Mouse (Mus musculus) liver, embryonic 11.5 days (tissue): ENCODE measurements around the gene Cct3. TPM values are rescaled to one million over a fixed set of nuclear protein-coding genes. Genes with fewer than 3 reads are reported as not detected.
A peak's percentile ranks its signal among the peaks of the same experiment; 100 is the strongest.

Experiments
- ATAC-seq: fragments of 200-750 bp; cut with Nextera tagmentation; replicated peaks from 2 replicates; pipeline ENCODE4 v1.8.0; 2017; ENCODE audit warnings: moderate number of reproducible peaks, mild to moderate bottlenecking, moderate TSS enrichment, moderate library complexity; ENCODE audit not compliant: low FRiP score
- DNase-seq: peaks from one replicate; pipeline ENCODE4 v3.0.0-alpha.2; 2017; ENCODE audit warnings: low spot score
- H3K27ac ChIP-seq: fragments of 300-500 bp; sonication (generic); 2 replicates; pipeline ENCODE4 v1.5.1; 2014; ENCODE audit warnings: mild to moderate bottlenecking, low read depth, low read length, control low read depth
- H3K27me3 ChIP-seq: fragments of 300-500 bp; sonication (generic); replicated peaks from 2 replicates; pipeline ENCODE4 v1.6.1; 2014; ENCODE audit warnings: low read length, mixed read lengths; ENCODE audit not compliant: control insufficient read depth, insufficient read depth
- H3K36me3 ChIP-seq: fragments of 300-500 bp; sonication (generic); 2 replicates; pipeline ENCODE4 v1.6.1; 2014; ENCODE audit warnings: mild to moderate bottlenecking, low read length, moderate library complexity, mixed read lengths; ENCODE audit not compliant: control insufficient read depth, insufficient read depth
- H3K4me1 ChIP-seq: fragments of 300-500 bp; sonication (generic); replicated peaks from 2 replicates; pipeline ENCODE4 v1.6.1; 2014; ENCODE audit warnings: low read length, mixed read lengths; ENCODE audit not compliant: control insufficient read depth, insufficient read depth
- H3K4me2 ChIP-seq: fragments of 300-500 bp; sonication (generic); 2 replicates; pipeline ENCODE4 v1.6.1; 2014; ENCODE audit warnings: mild to moderate bottlenecking, control low read depth, moderate library complexity
- H3K4me3 ChIP-seq: fragments of 300-500 bp; sonication (generic); 2 replicates; pipeline ENCODE4 v1.5.1; 2014; ENCODE audit warnings: low read depth, low read length, control low read depth
- H3K9ac ChIP-seq: fragments of 300-500 bp; sonication (generic); 2 replicates; pipeline ENCODE4 v1.6.1; 2014; ENCODE audit warnings: low read depth, low read length, control low read depth
- H3K9me3 ChIP-seq: fragments of 300-500 bp; sonication (generic); 2 replicates; pipeline ENCODE4 v1.6.1; 2016; ENCODE audit warnings: low read length, inconsistent platforms, mixed read lengths; ENCODE audit not compliant: control insufficient read depth
- WGBS: fragments of 180-500 bp; shearing (Covaris S2); extraction: QIAGEN DNeasy Blood & Tissue Kit; methylation state at CpG from one replicate; pipeline ENCODE4 v1.1.7; 2014; 5-methylcytosine and 5-hydroxymethylcytosine counted together
- polyA plus RNA-seq: library from polyadenylated mRNA; unstranded; fragments of >200 nt; fragmentation: Nextera tagmentation; extraction: Ambion mirVana; gene quantifications from 2 replicates; pipeline ENCODE4 v1.2.1, GENCODE M21; 2014

Cct3 gene
- polyA plus RNA-seq, 1 experiment from 2014 or later, result 694 TPM

GRCm38 (mm10) chr3:88299172-88299571 lies 2.3 kb downstream of the Cct3 start:
- 45% methylated on average over 1 of the region's 1 CpGs for WGBS
- H3K27me3 ChIP-seq, result no peaks in the 10 kb centered on the region
- H3K36me3 ChIP-seq, result peaks cover 41% of the 10 kb centered on the region
- ATAC-seq (no peak), DNase-seq (no peak)
- no peak overlapping the region for H3K27ac ChIP-seq
- peak overlapping the region; percentile 81; the same call in 1 of the 2 replicates for H3K4me3 ChIP-seq
- H3K9ac ChIP-seq, result no peak overlapping the region
- no peaks in the 10 kb centered on the region for H3K9me3 ChIP-seq
- H3K4me2 ChIP-seq, result peak overlapping the region; percentile 80
- H3K4me1 ChIP-seq, result peaks cover 17% of the 10 kb centered on the region

- peaks cover 28% of the 10 kb centered on the region for H3K36me3 ChIP-seq
- ATAC-seq, result peak; percentile 83
These were observed 28.1 kb downstream of the Cct3 start, which contains the start of gene Glmp for GRCm38 (mm10) chr3:88324951-88325405. Gene Glmp, plus strand, starts transcription at chr3:88325023.

GRCm38 (mm10) chr3:88328956-88329355 lies 32.0 kb downstream of the Cct3 start:
- no peak overlapping the region for H3K4me3 ChIP-seq
- 75% methylated on average over 5 of the region's 5 CpGs for WGBS
- no peak overlapping the region for H3K4me2 ChIP-seq
- DNase-seq, result no peak
- H3K27me3 ChIP-seq, result no peaks in the 10 kb centered on the region
- H3K9ac ChIP-seq, result no peak overlapping the region
- H3K9me3 ChIP-seq, result no peaks in the 10 kb centered on the region
- peaks cover 3% of the 10 kb centered on the region; the same call in 1 of the 2 replicates for H3K36me3 ChIP-seq
- H3K27ac ChIP-seq, result no peak overlapping the region
- H3K4me1 ChIP-seq, result peaks cover 10% of the 10 kb centered on the region
- ATAC-seq, result no peak

More at GRCm38 (mm10) chr3:88324951-88325405, 28.1 kb downstream of the Cct3 start, which contains the start of gene Glmp:
- Histone ChIP-seq H3K4me2 (peak within 1 kb of the TSS; percentile 86), H3K27ac (peak within 1 kb of the TSS; percentile 2; the same call in 1 of the 2 replicates), H3K9me3 (no peaks in the 10 kb centered on the region), H3K9ac (peak within 1 kb of the TSS; percentile 61), H3K27me3 (no peaks in the 10 kb centered on the region), H3K4me3 (peak within 1 kb of the TSS; percentile 69), H3K4me1 (peaks cover 7% of the 10 kb centered on the region)
- DNase-seq, result peak; percentile 62
- WGBS, result 3% methylated on average over 10 of the region's 10 CpGs

- H3K4me2 ChIP-seq, result no peak overlapping the region
- H3K27me3 ChIP-seq, result no peaks in the 10 kb centered on the region
- peaks cover 14% of the 10 kb centered on the region for H3K4me1 ChIP-seq
- WGBS, result 14% methylated on average over 2 of the region's 2 CpGs
- peaks cover 5% of the 10 kb centered on the region for H3K36me3 ChIP-seq
- DNase-seq (no peak), ATAC-seq (no peak)
- H3K9ac ChIP-seq, result no peak overlapping the region
- no peaks in the 10 kb centered on the region for H3K9me3 ChIP-seq
- H3K27ac ChIP-seq, result no peak overlapping the region
- no peak overlapping the region for H3K4me3 ChIP-seq
These were observed 34.4 kb downstream of the Cct3 start for GRCm38 (mm10) chr3:88331282-88331681.

GRCm38 (mm10) chr3:88334029-88334658 lies 37.2 kb downstream of the Cct3 start:
- no peaks in the 10 kb centered on the region for H3K27me3 ChIP-seq
- peak overlapping the region; percentile 86 for H3K4me3 ChIP-seq
- 0 out of 2 replicates have a peak, but pooled peaks have one; percentile 13 for ATAC-seq
- no peak overlapping the region for H3K27ac ChIP-seq
- H3K36me3 ChIP-seq, result peaks cover 2% of the 10 kb centered on the region; the same call in 1 of the 2 replicates
- 50% methylated on average over 12 of the region's 12 CpGs for WGBS
- DNase-seq, result peak; percentile 43
- H3K4me2 ChIP-seq, result peak overlapping the region; percentile 83
- no peaks in the 10 kb centered on the region for H3K9me3 ChIP-seq
- H3K4me1 ChIP-seq, result peaks cover 34% of the 10 kb centered on the region
- H3K9ac ChIP-seq, result peak overlapping the region; percentile 95; the same call in 1 of the 2 replicates

- DNase-seq (no peak), ATAC-seq (no peak)
- peak overlapping the region; percentile 97 for H3K27ac ChIP-seq
- H3K4me3 ChIP-seq, result peak overlapping the region; percentile 86
- peak overlapping the region; percentile 83 for H3K4me2 ChIP-seq
- peaks cover 37% of the 10 kb centered on the region for H3K4me1 ChIP-seq
- no peaks in the 10 kb centered on the region for H3K27me3 ChIP-seq
- H3K36me3 ChIP-seq, result peaks cover 2% of the 10 kb centered on the region; the same call in 1 of the 2 replicates
- WGBS, result 23% methylated on average over 3 of the region's 3 CpGs
- H3K9me3 ChIP-seq, result no peaks in the 10 kb centered on the region
- H3K9ac ChIP-seq, result peak overlapping the region; percentile 95
These were observed 38.1 kb downstream of the Cct3 start for GRCm38 (mm10) chr3:88334902-88335435.

- peak overlapping the region; percentile 97 for H3K27ac ChIP-seq
- H3K27me3 ChIP-seq, result no peaks in the 10 kb centered on the region
- peak overlapping the region; percentile 86 for H3K4me3 ChIP-seq
- ATAC-seq (peak; percentile 32; the same call in 1 of the 2 replicates), DNase-seq (no peak)
- H3K36me3 ChIP-seq, result peaks cover 2% of the 10 kb centered on the region; the same call in 1 of the 2 replicates
- H3K4me2 ChIP-seq, result peak overlapping the region; percentile 83
- H3K4me1 ChIP-seq, result peaks cover 37% of the 10 kb centered on the region
- H3K9ac ChIP-seq, result peak overlapping the region; percentile 95
- no peaks in the 10 kb centered on the region for H3K9me3 ChIP-seq
- WGBS, result 1% methylated on average over 27 of the region's 27 CpGs
These were observed 38.6 kb downstream of the Cct3 start for GRCm38 (mm10) chr3:88335436-88336053.

- Histone ChIP-seq H3K36me3 (peaks cover 2% of the 10 kb centered on the region; the same call in 1 of the 2 replicates), H3K4me1 (peaks cover 44% of the 10 kb centered on the region)
- ATAC-seq, result peak; percentile 87
These were observed 39.4 kb downstream of the Cct3 start, which contains the start of the genes Tmem79 and Smg5 for GRCm38 (mm10) chr3:88336058-88337013. Gene Tmem79, minus strand, starts transcription at chr3:88336148. Gene Smg5, plus strand, starts transcription at chr3:88336260.

More at GRCm38 (mm10) chr3:88336058-88337013, 39.4 kb downstream of the Cct3 start, which contains the start of the genes Tmem79 and Smg5:
- Histone ChIP-seq H3K4me2 (peak within 1 kb of the TSS; percentile 83), H3K9ac (peak within 1 kb of the TSS; percentile 95), H3K4me3 (peak within 1 kb of the TSS; percentile 86), H3K27ac (peak within 1 kb of the TSS; percentile 97), H3K27me3 (no peaks in the 10 kb centered on the region), H3K9me3 (no peaks in the 10 kb centered on the region)
- peak; percentile 98 for DNase-seq
- WGBS, result 2% methylated on average over 59 of the region's 66 CpGs
